ENCODE assay signal across 8 mouse cellular contexts in the genomic region with DNA sequence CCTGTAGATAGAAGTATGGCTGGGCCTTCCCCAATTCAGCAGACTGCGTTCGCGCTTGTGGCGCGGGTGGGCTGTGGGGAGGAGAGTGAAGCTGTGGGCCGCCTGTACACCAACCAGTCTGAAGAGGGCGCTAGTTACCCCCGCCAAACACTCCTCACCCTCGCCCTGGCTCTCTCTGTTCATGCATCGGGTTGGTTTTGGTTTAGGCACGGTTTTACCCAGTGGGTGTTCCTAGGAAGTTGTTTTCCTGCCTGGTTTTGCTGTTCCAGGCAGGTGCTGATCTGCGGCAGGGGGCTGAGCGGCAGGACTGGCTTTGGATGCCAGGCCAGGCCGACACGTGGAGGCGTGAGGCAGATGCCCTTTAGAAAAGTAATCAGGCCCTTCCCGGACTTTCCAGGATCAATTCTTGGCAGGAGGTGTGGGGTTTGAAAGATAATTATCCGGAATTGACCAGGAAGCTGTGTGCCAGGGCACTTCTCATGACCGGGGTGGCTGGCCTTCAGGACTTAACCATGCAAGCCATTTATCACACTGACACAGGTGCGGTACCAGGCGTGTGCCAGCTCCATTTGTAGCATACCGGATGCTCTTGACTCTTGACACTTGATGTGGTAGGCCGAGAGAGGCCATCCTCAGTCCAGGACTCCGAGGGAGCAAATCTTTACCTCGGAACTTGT. TPM values are rescaled to one million over a fixed set of nuclear protein-coding genes. Genes with fewer than 3 reads are reported as not detected.
DNase-seq lines count a peak whose midpoint lies in the region; ATAC-seq lines count a peak whose summit lies in the region.

No protein-coding gene starts in this region.

- H3K4me1 ChIP-seq in embryonic facial prominence, embryonic 12.5 days, result peaks cover 20% of the 10 kb centered on the region
- peaks cover 21% of the 10 kb centered on the region for H3K4me1 ChIP-seq in hindbrain, embryonic 14.5 days (replicated peaks; ENCODE audit: control insufficient read depth, insufficient read depth, low read length)
- peaks cover 20% of the 10 kb centered on the region for H3K4me1 ChIP-seq in neural tube, embryonic 12.5 days

- H3K9me3 ChIP-seq in embryonic facial prominence, embryonic 12.5 days, result no peaks in the 10 kb centered on the region
- no peaks in the 10 kb centered on the region for H3K9me3 ChIP-seq in hindbrain, embryonic 14.5 days (ENCODE audit: control insufficient read depth, low read length)
- H3K9me3 ChIP-seq in neural tube, embryonic 12.5 days, result no peaks in the 10 kb centered on the region

- ATAC-seq in embryonic facial prominence, embryonic 12.5 days (ENCODE audit: insufficient number of reproducible peaks, insufficient read depth, low FRiP score, low TSS enrichment), result no peak
- ATAC-seq in hindbrain, embryonic 14.5 days (ENCODE audit: low FRiP score), result 0 out of 2 replicates have a peak, but pooled peaks have one; percentile 25
- peak; percentile 31 for ATAC-seq in neural tube, embryonic 12.5 days (ENCODE audit: low FRiP score, low read depth)

- no peak overlapping the region for H3K27ac ChIP-seq in embryonic facial prominence, embryonic 12.5 days
- peak overlapping the region; percentile 88 for H3K27ac ChIP-seq in hindbrain, embryonic 14.5 days
- H3K27ac ChIP-seq in neural tube, embryonic 12.5 days, result no peak overlapping the region

- peaks cover 34% of the 10 kb centered on the region for H3K27me3 ChIP-seq in embryonic facial prominence, embryonic 12.5 days
- no peaks in the 10 kb centered on the region for H3K27me3 ChIP-seq in hindbrain, embryonic 14.5 days (ENCODE audit: control insufficient read depth, insufficient read depth, low read length)
- peaks cover 6% of the 10 kb centered on the region; the same call in 1 of the 2 replicates for H3K27me3 ChIP-seq in neural tube, embryonic 12.5 days (replicated peaks)

- 18% methylated on average over 25 of the region's 25 CpGs for WGBS in embryonic facial prominence, embryonic 12.5 days
- WGBS in hindbrain, embryonic 14.5 days, result 19% methylated on average over 25 of the region's 25 CpGs
- 18% methylated on average over 25 of the region's 25 CpGs for WGBS in neural tube, embryonic 12.5 days

- H3K9ac ChIP-seq in embryonic facial prominence, embryonic 12.5 days, result peak overlapping the region; percentile 56
- H3K9ac ChIP-seq in hindbrain, embryonic 14.5 days, result peak overlapping the region; percentile 87
- H3K9ac ChIP-seq in neural tube, embryonic 12.5 days, result peak overlapping the region; percentile 75

- H3K4me2 ChIP-seq in embryonic facial prominence, embryonic 12.5 days (replicated peaks), result peak overlapping the region; percentile 91
- peak overlapping the region; percentile 95 for H3K4me2 ChIP-seq in hindbrain, embryonic 14.5 days (replicated peaks)
- peak overlapping the region; percentile 97 for H3K4me2 ChIP-seq in neural tube, embryonic 12.5 days (replicated peaks)

- no peaks in the 10 kb centered on the region for H3K36me3 ChIP-seq in embryonic facial prominence, embryonic 12.5 days
- H3K36me3 ChIP-seq in hindbrain, embryonic 14.5 days (replicated peaks; ENCODE audit: control insufficient read depth, insufficient read depth), result no peaks in the 10 kb centered on the region
- H3K36me3 ChIP-seq in neural tube, embryonic 12.5 days, result no peaks in the 10 kb centered on the region

- peak; percentile 86 for DNase-seq in CD4-positive helper T cell, adult 2 months (ENCODE audit: low read depth, low spot score)
- DNase-seq in ES-CJ7 (ENCODE audit: low read depth, low spot score), result peak; percentile 81
- peak; percentile 65 for DNase-seq in hindbrain, embryonic 14.5 days (ENCODE audit: low spot score)
- peak; percentile 75 to 76 for DNase-seq in lung, adult 18-20 months
- DNase-seq in thymus, postnatal 25 days, result peak; percentile 83
- no peak for DNase-seq in ovary, postnatal 36 days (ENCODE audit: low spot score)

- H3K4me3 ChIP-seq in embryonic facial prominence, embryonic 12.5 days, result peak overlapping the region; percentile 45
- peak overlapping the region; percentile 68 for H3K4me3 ChIP-seq in hindbrain, embryonic 14.5 days (replicated peaks; ENCODE audit: low read length)
- H3K4me3 ChIP-seq in neural tube, embryonic 12.5 days, result peak overlapping the region; percentile 57

RNA-seq across cellular contexts. Expression of a gene that starts 8.8 kb away (rescaled TPM):
- 3.3 and 4.1 TPM in 2 replicates for polyA plus RNA-seq in embryonic facial prominence, embryonic 12.5 days (2016; fragmentation: Nextera tagmentation; extraction: Ambion mirVana)
- 10.4 and 11.6 TPM in 2 replicates for polyA plus RNA-seq in hindbrain, embryonic 14.5 days (2014; fragmentation: Nextera tagmentation; extraction: Ambion mirVana)
- 15.9 and 19.4 TPM in 2 replicates for polyA plus RNA-seq in neural tube, embryonic 12.5 days (2016; fragmentation: Nextera tagmentation; extraction: Ambion mirVana)

RNA-seq across cellular contexts. Expression of a gene that starts 18.2 kb away (rescaled TPM):
- polyA plus RNA-seq in embryonic facial prominence, embryonic 12.5 days (2016; fragmentation: Nextera tagmentation; extraction: Ambion mirVana), result 0.75 and 1.1 TPM in 2 replicates
- 3.5 and 5.0 TPM in 2 replicates for polyA plus RNA-seq in hindbrain, embryonic 14.5 days (2014; fragmentation: Nextera tagmentation; extraction: Ambion mirVana)
- polyA plus RNA-seq in neural tube, embryonic 12.5 days (2016; fragmentation: Nextera tagmentation; extraction: Ambion mirVana), result 1.2 and 1.9 TPM in 2 replicates
